Mouse (Mus musculus) urinary bladder, postnatal 10 days (tissue): Measurements from ENCODE around the gene Fam117a.

Experiments used
- DNase-seq: peaks from one replicate; pipeline ENCODE4 v3.0.0; 2022; ENCODE audit warnings: low spot score

The Fam117a gene

GRCm38 (mm10) chr11:95333209-95333608 is 3.6 kb upstream of the Fam117a start:
- no peak for DNase-seq

- DNase-seq, result no peak
Measured at GRCm38 (mm10) chr11:95333805-95334204, 3.0 kb upstream of the Fam117a start.

- DNase-seq, result no peak
Measured at GRCm38 (mm10) chr11:95334448-95335060, 2.3 kb upstream of the Fam117a start.

GRCm38 (mm10) chr11:95337129-95337813 is 453 bp downstream of the Fam117a start:
- no peak for DNase-seq

- DNase-seq, result no peak
Measured at GRCm38 (mm10) chr11:95337846-95338342, 1.1 kb downstream of the Fam117a start.

DNA sequence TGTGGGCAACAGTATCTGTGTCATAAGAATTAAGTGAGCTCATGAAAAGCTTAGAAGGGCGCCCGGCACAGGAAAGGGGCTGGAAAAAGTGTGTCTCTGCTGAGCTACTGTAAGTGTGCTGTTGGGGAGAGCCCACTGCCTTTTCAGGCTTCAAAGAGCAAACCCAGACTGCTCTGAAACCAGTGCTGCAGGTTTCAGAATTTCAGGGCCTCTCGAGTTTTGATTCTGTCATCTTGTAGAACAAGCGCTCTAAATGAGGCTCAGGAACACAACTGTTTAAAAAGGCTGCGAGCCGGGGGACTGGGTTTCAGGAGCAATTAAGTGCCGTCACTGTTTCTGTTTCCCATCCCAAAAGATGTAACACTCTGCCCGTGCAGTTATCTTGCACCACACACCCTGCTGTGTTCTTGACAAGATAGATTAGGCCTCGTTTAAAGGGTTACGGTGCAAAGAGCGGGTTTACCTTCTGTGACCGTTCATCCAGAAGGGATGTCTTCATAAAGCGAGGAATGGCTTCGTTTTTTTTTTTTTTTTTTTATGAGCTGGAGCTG is 2.7 kb downstream of the Fam117a start:
- DNase-seq, result no peak

- no peak for DNase-seq
Measured at GRCm38 (mm10) chr11:95340259-95340658, 3.4 kb downstream of the Fam117a start.

DNA sequence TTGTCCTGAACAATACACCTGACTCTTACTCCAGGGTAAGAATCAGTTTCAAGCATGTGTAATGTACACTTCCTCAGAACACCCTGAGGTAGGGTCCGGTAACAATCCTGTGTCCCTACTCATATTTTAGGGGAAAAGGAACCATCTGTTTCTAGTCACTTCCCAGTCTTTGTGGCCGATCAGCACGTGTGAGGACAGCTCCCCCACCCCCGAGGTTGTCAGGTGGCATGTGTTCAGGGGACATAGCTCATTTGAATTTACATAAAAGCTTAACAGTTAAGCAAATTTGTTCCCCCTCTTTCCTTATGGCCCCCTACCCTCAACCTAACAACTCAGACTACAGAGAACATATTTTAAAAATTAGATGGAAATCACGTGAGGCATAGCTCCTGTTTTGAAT is 3.8 kb downstream of the Fam117a start:
- DNase-seq, result no peak

DNA sequence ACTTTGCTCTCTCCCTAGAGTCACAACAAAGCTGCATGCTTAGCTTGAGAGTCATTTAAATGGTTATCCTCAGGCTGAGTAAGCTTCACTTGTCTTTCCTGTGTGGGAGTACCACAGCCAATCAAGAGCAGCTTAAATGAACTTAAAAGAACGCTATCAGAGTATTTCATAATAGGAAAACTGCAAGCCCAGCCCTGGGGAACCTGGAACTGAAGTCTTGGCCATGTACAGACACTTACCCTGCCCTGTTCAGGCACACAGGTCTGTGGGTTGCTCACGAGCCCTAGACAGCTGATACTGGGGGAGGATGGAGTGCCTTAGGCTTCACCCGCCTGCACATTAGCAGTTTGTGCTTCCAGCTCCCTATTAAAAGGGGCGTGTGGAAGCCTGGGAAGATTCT is 6.4 kb downstream of the Fam117a start:
- no peak for DNase-seq

DNA sequence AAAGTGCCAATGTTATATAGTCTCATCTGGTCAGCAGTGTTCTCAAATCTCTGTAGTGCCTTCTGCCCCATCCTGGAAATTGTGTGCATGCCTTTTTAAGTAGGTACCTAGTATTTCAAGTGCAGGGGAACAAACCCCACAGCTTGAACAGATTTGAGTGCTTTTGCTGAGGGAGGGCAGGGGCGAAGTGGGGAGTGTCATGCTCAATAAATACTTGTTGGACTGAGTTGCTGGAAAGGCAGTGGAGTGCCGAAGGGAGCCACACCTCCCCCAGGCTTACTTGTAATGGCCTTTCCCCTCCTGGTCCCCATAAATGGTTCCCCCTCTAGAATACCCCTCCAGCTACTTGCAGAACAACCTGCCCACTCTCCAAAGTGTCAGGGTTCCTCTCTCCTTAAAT is 7.4 kb downstream of the Fam117a start:
- DNase-seq, result no peak

- DNase-seq, result no peak
Measured at GRCm38 (mm10) chr11:95350289-95350688, 13.5 kb downstream of the Fam117a start.

DNA sequence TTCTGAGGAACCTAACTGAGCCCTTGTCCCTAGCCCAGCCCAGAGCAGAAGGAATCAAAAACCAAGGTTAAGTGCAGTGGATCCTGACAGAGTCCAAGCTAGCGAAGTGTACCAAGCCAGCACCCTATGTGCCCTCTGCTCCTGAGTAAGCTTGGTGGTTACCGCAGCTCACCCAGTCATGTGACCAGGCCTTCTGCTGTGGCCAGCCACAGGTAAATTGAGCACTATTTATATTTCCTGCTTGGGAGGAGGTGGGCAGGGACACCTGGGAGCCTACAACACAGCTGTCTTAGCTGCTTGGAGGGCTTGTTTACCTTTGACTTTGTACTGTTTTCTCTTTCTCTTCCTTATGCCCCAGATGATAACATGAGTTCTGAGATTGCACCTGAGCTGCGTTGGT is 14.1 kb downstream of the Fam117a start:
- no peak for DNase-seq

DNA sequence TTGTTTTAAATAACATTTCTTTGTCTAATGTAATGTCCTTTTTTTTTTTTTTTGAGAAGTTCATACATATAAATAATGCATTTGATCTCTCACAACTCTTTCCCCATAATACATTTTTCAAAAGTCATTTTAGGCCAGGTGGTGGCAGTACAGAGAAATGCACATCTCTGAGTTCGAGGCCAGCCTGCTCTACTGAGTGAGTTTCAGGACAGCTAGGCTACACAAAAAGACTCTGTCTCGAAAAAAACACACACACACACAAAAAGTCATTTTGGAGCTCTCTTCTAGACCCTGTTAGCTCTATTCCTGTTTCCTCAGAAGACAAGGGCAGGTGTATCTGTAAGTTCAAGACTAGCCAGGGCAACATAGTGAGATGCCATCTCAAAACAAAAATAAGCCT is 15.9 kb downstream of the Fam117a start:
- DNase-seq, result no peak

GRCm38 (mm10) chr11:95353226-95353625 is 16.4 kb downstream of the Fam117a start:
- no peak for DNase-seq

DNA sequence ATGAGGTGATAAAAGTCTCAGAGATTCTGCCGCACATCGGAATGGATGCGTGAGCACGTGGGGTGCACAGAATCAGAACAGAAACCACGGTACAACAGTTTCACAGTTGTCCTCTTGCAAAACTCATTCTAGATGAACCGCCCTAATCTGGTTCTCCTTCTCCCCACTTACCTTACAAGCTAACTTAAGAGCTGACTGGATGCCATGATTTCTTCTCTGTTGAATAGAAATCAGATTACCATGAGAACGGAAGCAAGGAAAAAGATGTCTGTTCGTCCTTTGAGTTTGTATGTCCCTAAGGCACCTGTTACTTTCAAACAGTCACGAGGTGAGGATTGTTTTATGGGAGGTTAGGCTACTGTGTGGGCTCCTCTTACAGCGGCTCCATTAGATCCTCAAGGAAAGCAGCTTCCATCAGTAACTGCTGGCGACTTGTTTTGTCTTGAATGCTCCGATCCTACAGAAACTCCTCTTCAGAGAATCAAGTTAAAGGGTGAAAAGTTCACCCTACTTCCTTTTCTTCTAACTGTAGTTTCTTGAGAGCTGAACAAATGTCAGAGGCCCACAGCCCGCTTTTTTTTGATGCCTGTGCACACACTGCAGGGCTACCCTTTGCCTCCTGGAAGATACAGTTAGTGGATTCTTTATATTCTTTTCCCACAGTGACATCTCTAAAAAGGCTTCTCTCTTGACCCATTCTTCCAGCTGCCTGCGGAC is 17.6 kb downstream of the Fam117a start:
- no peak for DNase-seq

DNA sequence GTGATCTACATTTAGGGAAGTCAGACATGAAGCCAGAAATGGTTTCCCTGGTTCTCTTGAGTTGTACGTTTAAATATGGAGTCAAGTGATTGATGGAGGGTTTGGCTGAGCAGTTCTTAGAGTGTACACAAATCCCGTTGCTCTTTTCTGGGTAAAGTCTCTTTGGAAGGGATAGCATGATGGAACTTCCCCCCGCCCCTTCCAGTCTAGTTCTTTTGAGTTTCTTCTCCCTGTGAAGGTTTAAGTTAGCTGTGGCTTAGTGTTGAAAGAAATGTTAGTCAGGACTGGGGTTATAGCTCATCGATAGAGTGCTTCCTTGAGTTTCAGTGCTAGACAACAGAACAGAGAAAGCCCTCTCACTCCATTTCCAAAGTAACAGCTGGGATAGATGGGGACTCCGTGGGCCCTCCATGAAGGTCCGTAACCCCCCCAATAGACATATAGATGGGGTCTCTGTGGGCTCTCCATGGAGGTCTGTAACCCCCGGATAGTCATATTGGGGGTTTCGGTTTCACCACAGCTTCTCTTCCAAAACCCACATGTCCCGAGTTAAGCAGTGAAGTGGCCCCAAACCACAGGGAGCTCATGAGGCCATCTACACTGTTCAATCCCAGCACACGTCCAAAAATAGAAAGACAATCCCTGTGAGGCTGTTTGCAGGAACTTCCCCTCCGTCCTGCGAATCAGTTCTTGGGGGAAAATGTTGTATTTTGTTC is 18.3 kb downstream of the Fam117a start:
- no peak for DNase-seq

- DNase-seq, result no peak
Measured at GRCm38 (mm10) chr11:95355661-95356011, 18.8 kb downstream of the Fam117a start.

DNA sequence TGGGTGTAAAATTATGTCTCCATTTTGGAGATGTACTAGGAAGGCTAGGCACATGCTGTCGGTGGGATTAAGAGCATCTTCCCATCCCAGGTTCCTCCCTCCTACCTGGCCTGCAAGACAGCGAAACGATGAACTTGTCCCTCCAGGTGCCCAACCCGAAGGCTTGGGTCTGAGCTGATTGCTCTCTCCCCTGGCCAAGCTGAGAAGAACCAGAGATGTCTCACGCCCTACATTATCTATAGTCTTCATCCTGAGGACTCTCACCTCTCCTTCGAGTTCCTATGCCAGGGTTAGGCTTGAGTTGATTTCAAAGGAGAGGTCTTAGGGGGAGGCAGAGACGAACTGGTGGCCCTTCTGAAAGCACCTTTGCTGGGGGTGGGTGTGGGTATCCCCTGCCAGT is 19.2 kb downstream of the Fam117a start:
- no peak for DNase-seq

GRCm38 (mm10) chr11:95356469-95357273 is 19.9 kb downstream of the Fam117a start:
- no peak for DNase-seq

- no peak for DNase-seq
Measured at GRCm38 (mm10) chr11:95358263-95358662, 21.4 kb downstream of the Fam117a start.

DNA sequence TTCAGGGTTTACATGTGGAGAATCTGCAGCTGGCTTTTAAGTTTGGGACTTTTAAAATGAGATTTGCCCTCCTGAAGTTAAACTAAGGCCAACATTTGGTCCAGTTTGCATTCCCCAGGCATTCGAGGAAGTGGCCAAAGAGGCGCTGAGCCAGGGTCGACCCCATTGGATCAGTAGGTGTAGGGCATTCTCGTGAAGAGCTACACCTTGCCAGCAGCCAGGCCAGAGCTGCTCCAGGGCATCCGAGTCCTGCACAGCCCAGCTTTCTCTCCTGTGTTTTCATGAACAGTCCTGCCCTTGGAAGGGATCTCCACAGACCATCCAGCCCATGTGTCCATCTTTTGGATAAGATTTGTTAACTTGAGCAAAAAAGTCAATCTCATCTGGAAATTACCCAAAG is 27.6 kb downstream of the Fam117a start:
- DNase-seq, result no peak
